Mouse (Mus musculus): ENCODE data around the gene Pigx. TPM values are rescaled to one million over a fixed set of nuclear protein-coding genes. Genes with fewer than 3 reads are reported as not detected.

The Pigx gene
- total and polyA plus RNA-seq, 2 experiments from 2014 or later = 44.9 to 61.0 TPM

DNA sequence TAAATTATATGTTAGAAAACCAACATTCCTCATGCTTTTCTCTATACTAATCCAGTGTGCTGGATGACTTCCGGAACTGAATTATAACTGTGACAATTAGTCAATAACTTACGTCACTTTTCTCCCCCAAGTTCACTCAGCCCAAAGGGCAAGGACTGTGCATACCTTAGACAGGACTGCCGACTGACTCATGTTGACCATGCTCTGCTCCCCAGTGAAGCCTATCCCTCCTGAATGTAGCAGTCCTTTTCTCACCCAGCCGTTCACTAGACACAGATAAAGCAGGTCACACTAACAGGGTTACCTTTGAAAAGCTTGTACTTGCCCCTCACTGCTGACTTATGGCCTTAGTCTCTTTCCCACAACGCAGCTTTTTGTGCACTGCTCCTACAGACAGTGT, 40.7 kb downstream of the Pigx start:
- H3K9ac ChIP-seq (replicated peaks; ENCODE audit: low read depth, low read length) = no peak overlapping the region
- H3K9me3 ChIP-seq (replicated peaks; ENCODE audit: control insufficient read depth, low read length) = no peaks in the 10 kb centered on the region
- no peak for ATAC-seq (ENCODE audit: insufficient read depth, low read depth)
- H3K27ac ChIP-seq (ENCODE audit: low read depth) = no peak overlapping the region
- H3K4me3 ChIP-seq (ENCODE audit: low read depth, low read length) = no peak overlapping the region
- no peaks in the 10 kb centered on the region for H3K36me3 ChIP-seq (replicated peaks; ENCODE audit: control insufficient read depth, insufficient read depth, low read length)
- H3K27me3 ChIP-seq (ENCODE audit: control insufficient read depth, insufficient read depth, low read length) = no peaks in the 10 kb centered on the region
- DNase-seq (ENCODE audit: low spot score) = no peak
- peaks cover 2% of the 10 kb centered on the region; the same call in 1 of the 2 replicates for H3K4me1 ChIP-seq (ENCODE audit: control insufficient read depth, insufficient read depth)
- no peak for TF ChIP-seq EP300 (IDR thresholded peaks at IDR 0.05; ENCODE audit: low read depth)
- no peak for TF ChIP-seq CTCF (IDR thresholded peaks at IDR 0.05; ENCODE audit: low read depth)
- no peak overlapping the region for H3K4me2 ChIP-seq (ENCODE audit: low read depth, low read length)
- WGBS = 57% methylated on average over 5 of the region's 5 CpGs

DNA sequence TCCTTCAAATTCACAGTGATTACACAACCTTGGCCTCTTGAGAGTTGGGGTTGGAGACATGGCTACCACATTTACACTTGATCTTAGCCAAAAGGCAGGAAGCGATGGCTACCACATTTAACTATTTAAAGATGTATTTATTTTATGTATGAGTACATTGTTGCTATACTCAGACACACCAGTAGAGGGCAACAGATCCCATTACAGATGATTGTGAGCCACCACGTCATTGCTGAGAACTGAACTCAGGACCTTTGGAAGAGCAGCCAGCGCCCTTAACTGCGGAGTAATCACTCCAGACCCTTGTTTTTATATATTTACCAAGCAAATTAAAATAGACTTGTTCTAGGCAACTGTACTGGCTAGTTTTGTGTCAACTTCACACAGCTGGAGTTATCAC, 57.2 kb downstream of the Pigx start:
- 90% methylated on average over 4 of the region's 4 CpGs for WGBS
- H3K27me3 ChIP-seq (ENCODE audit: control insufficient read depth, insufficient read depth, low read length) = no peaks in the 10 kb centered on the region

More for the DNA sequence above, 57.2 kb downstream of the Pigx start:
- Histone ChIP-seq H3K36me3 (replicated peaks; ENCODE audit: control insufficient read depth, insufficient read depth, low read length) (peaks cover 77% of the 10 kb centered on the region), H3K9ac (replicated peaks; ENCODE audit: low read depth, low read length) (no peak overlapping the region), H3K9me3 (replicated peaks; ENCODE audit: control insufficient read depth, low read length) (no peaks in the 10 kb centered on the region), H3K4me3 (ENCODE audit: low read depth, low read length) (no peak overlapping the region), H3K4me2 (ENCODE audit: low read depth, low read length) (no peak overlapping the region), H3K27ac (ENCODE audit: low read depth) (no peak overlapping the region), H3K4me1 (ENCODE audit: control insufficient read depth, insufficient read depth) (no peaks in the 10 kb centered on the region)
- no peak for TF ChIP-seq CTCF (IDR thresholded peaks at IDR 0.05; ENCODE audit: low read depth)
- TF ChIP-seq EP300 (IDR thresholded peaks at IDR 0.05; ENCODE audit: low read depth) = no peak
- ATAC-seq (ENCODE audit: insufficient read depth, low read depth) = no peak
- DNase-seq (ENCODE audit: low spot score) = no peak

Other genes starting within 250 kb of the Pigx start
- gene Meltf, start 220.9 kb downstream of the Pigx start, total RNA-seq (2014; rRNA removed; ENCODE audit: low replicate concordance) = 0.04 TPM in 1 of 2 replicates, not detected in the other
- gene Meltf, start 220.9 kb downstream of the Pigx start, polyA plus RNA-seq (2015; fragmentation: Nextera tagmentation; extraction: Ambion mirVana) = not detected in 2 replicates
- gene Pigz, start 165.9 kb downstream of the Pigx start, total RNA-seq (2014; rRNA removed; ENCODE audit: low replicate concordance) = not detected in 2 replicates
- 0.51 and 0.87 TPM in 2 replicates for gene Pigz, start 165.9 kb downstream of the Pigx start, polyA plus RNA-seq (2015; fragmentation: Nextera tagmentation; extraction: Ambion mirVana)
- 141 and 171 TPM in 2 replicates for gene 0610012G03Rik, start 151.2 kb downstream of the Pigx start, total RNA-seq (2014; rRNA removed; ENCODE audit: low replicate concordance)
- 175 and 190 TPM in 2 replicates for gene 0610012G03Rik, start 151.2 kb downstream of the Pigx start, polyA plus RNA-seq (2015; fragmentation: Nextera tagmentation; extraction: Ambion mirVana)
- gene Ncbp2, start 151.2 kb downstream of the Pigx start, total RNA-seq (2014; rRNA removed; ENCODE audit: low replicate concordance) = 9.9 and 12.0 TPM in 2 replicates
- gene Ncbp2, start 151.2 kb downstream of the Pigx start, polyA plus RNA-seq (2015; fragmentation: Nextera tagmentation; extraction: Ambion mirVana) = 42.1 and 48.0 TPM in 2 replicates
- 10.5 and 16.6 TPM in 2 replicates for gene Senp5, start 96.5 kb downstream of the Pigx start, total RNA-seq (2014; rRNA removed; ENCODE audit: low replicate concordance)
- gene Senp5, start 96.5 kb downstream of the Pigx start, polyA plus RNA-seq (2015; fragmentation: Nextera tagmentation; extraction: Ambion mirVana) = 5.6 and 6.1 TPM in 2 replicates
- 21.3 and 25.8 TPM in 2 replicates for gene Pak2, start 20.4 kb downstream of the Pigx start, total RNA-seq (2014; rRNA removed; ENCODE audit: low replicate concordance)
- gene Pak2, start 20.4 kb downstream of the Pigx start, polyA plus RNA-seq (2015; fragmentation: Nextera tagmentation; extraction: Ambion mirVana) = 16.3 and 19.1 TPM in 2 replicates
- 4.2 and 12.1 TPM in 2 replicates for gene Cep19, start 60 bp upstream of the Pigx start, total RNA-seq (2014; rRNA removed; ENCODE audit: low replicate concordance)
- 19.6 and 20.1 TPM in 2 replicates for gene Cep19, start 60 bp upstream of the Pigx start, polyA plus RNA-seq (2015; fragmentation: Nextera tagmentation; extraction: Ambion mirVana)
- 13.4 and 16.6 TPM in 2 replicates for gene Nrros, start 65.9 kb upstream of the Pigx start, total RNA-seq (2014; rRNA removed; ENCODE audit: low replicate concordance)
- 6.1 and 6.8 TPM in 2 replicates for gene Nrros, start 65.9 kb upstream of the Pigx start, polyA plus RNA-seq (2015; fragmentation: Nextera tagmentation; extraction: Ambion mirVana)
- gene Bex6, start 80.1 kb upstream of the Pigx start, total RNA-seq (2014; rRNA removed; ENCODE audit: low replicate concordance) = not detected in 2 replicates
- gene Bex6, start 80.1 kb upstream of the Pigx start, polyA plus RNA-seq (2015; fragmentation: Nextera tagmentation; extraction: Ambion mirVana) = not detected in 2 replicates
- 9.8 and 13.7 TPM in 2 replicates for gene Fbxo45, start 147.4 kb upstream of the Pigx start, total RNA-seq (2014; rRNA removed; ENCODE audit: low replicate concordance)
- gene Fbxo45, start 147.4 kb upstream of the Pigx start, polyA plus RNA-seq (2015; fragmentation: Nextera tagmentation; extraction: Ambion mirVana) = 5.1 and 5.8 TPM in 2 replicates
- gene Wdr53, start 147.5 kb upstream of the Pigx start, total RNA-seq (2014; rRNA removed; ENCODE audit: low replicate concordance) = 3.6 and 5.8 TPM in 2 replicates
- gene Wdr53, start 147.5 kb upstream of the Pigx start, polyA plus RNA-seq (2015; fragmentation: Nextera tagmentation; extraction: Ambion mirVana) = 10.3 and 11.7 TPM in 2 replicates
- 0.15 and 0.31 TPM in 2 replicates for gene Smco1, start 171.7 kb upstream of the Pigx start, total RNA-seq (2014; rRNA removed; ENCODE audit: low replicate concordance)
- gene Smco1, start 171.7 kb upstream of the Pigx start, polyA plus RNA-seq (2015; fragmentation: Nextera tagmentation; extraction: Ambion mirVana) = 2.8 and 3.1 TPM in 2 replicates
- 19.1 and 30.1 TPM in 2 replicates for gene Rnf168, start 177.7 kb upstream of the Pigx start, total RNA-seq (2014; rRNA removed; ENCODE audit: low replicate concordance)
- 14.1 and 14.8 TPM in 2 replicates for gene Rnf168, start 177.7 kb upstream of the Pigx start, polyA plus RNA-seq (2015; fragmentation: Nextera tagmentation; extraction: Ambion mirVana)
- 7.3 and 11.4 TPM in 2 replicates for gene Ubxn7, start 232.5 kb upstream of the Pigx start, total RNA-seq (2014; rRNA removed; ENCODE audit: low replicate concordance)
- gene Ubxn7, start 232.5 kb upstream of the Pigx start, polyA plus RNA-seq (2015; fragmentation: Nextera tagmentation; extraction: Ambion mirVana) = 11.5 and 12.0 TPM in 2 replicates